Mouse (Mus musculus) skeletal muscle tissue, adult 2 months (tissue): ENCODE data around the gene Atp6v0e.
A peak's percentile ranks its signal among the peaks of the same experiment; 100 is the strongest.

Experiments used
- DNase-seq: peaks from one replicate; pipeline ENCODE4 v3.0.0-alpha.2; 2012; ENCODE audit warnings: low read depth, low spot score

Atp6v0e gene

GRCm38 (mm10) chr17:26681276-26681675, 18.2 kb downstream of the Atp6v0e start:
- DNase-seq, result no peak

- DNase-seq, result no peak
These were observed 23.4 kb downstream of the Atp6v0e start for GRCm38 (mm10) chr17:26686334-26687000.

DNA sequence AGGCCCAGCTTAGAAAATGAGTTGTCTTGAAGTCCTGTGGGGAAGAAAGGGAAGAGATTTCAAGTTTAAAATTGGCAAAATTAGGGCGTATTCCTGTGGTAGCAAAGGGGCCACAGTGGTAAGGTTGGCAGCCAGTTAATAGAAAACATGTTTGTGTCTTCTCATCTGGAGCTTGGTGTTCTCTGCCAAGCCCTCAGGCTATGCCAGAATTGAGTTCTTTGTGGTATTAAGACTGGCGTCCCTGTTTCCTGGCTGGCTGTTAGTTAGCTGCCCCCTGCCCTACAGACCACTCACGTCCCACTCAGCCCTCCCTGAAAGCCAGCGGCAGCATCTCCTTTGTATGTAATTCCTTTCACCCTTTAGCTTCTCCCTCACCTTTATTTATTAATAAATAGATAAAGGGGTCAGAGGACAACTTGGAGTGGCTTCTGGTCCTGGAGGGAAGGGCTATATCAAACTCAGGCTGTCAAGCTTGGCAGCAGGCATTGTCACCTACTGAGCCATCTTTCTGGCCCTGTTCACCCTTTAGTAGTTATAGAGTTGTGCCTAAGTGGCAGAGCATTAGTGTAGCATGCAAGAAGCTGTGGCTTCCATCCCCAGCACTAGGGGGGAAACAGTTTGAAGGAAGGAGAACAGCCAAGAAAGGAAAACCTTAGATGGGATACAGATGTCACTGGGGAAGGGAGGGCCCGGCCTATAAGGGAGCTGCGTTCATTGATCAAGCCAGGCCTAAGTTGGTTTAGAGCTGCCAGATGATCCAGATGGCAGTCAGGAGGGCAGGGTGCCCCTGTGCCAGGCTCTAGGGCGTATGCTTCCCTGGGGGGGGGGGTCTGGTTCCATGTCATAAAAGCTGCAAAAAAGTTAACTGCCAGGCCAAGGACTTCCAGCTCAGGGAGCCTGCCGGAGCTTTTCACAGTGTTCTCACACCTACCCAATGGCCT, 26.0 kb downstream of the Atp6v0e start:
- DNase-seq, result no peak

- DNase-seq, result no peak
These were observed 26.8 kb downstream of the Atp6v0e start for GRCm38 (mm10) chr17:26689810-26690209.

- DNase-seq, result no peak
These were observed 27.2 kb downstream of the Atp6v0e start for GRCm38 (mm10) chr17:26690236-26690635.

DNA sequence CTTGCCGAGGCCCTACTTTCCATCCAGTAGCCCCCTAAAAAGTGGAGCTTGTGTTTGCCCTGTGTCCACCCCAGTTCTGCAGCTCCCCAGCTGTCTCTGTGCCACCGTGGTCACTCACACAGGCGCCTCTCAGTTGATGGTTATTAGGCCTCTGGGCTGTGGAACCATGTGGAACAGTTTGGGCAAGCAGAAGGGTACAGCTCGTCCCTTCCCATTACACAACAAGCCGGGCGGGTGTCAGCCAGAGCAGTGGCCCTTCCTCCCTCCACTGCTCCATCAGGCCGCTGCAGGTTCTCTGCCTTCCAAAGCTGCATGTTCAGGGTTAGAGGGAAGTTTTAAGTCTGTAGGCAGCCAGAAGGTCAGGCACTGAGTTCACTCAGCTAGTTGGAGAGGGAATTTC, 28.1 kb downstream of the Atp6v0e start:
- DNase-seq, result peak; percentile 71

DNA sequence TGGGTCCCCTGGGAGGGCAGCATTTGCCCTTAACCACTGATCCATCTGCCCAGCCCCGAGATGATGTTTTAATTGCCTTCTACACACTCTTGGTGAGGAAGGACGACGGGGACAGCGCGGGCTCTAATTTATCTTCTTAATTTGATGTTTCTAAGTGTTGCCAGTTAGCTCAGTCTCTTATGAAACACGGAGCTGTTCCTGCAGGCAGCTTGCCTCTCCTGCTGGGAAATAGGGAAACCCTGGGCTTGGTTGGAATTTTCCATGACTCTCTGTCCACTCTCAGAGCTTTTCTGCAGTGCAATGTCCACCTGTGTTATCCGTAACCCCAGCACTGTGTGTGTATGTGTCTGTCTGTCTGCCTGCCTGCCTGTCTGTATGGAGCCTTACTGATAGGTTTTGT, 30.4 kb downstream of the Atp6v0e start:
- DNase-seq, result no peak

GRCm38 (mm10) chr17:26694171-26694570, 31.1 kb downstream of the Atp6v0e start:
- DNase-seq, result no peak

- DNase-seq, result no peak
These were observed 32.2 kb downstream of the Atp6v0e start for GRCm38 (mm10) chr17:26695193-26695592.

DNA sequence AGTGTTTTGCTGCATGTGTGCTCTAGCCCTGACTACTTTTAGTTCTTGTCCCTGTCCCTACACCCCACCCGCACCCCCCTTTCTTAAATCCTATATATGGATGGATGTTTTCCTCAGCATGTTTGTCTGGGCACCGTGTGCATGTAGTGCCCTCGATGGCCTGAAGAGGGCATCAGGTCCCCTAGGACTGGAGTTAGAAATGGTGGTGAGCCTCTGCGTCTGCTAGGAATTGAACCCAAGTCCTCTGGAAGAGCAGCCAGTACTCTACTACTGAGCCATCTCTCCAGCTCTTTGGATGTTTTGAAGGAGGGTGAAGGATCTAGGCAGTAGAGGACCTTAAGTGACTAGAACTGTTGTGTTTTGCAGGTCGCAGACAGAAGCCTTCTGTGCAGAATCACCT, 35.8 kb downstream of the Atp6v0e start:
- DNase-seq, result no peak

DNA sequence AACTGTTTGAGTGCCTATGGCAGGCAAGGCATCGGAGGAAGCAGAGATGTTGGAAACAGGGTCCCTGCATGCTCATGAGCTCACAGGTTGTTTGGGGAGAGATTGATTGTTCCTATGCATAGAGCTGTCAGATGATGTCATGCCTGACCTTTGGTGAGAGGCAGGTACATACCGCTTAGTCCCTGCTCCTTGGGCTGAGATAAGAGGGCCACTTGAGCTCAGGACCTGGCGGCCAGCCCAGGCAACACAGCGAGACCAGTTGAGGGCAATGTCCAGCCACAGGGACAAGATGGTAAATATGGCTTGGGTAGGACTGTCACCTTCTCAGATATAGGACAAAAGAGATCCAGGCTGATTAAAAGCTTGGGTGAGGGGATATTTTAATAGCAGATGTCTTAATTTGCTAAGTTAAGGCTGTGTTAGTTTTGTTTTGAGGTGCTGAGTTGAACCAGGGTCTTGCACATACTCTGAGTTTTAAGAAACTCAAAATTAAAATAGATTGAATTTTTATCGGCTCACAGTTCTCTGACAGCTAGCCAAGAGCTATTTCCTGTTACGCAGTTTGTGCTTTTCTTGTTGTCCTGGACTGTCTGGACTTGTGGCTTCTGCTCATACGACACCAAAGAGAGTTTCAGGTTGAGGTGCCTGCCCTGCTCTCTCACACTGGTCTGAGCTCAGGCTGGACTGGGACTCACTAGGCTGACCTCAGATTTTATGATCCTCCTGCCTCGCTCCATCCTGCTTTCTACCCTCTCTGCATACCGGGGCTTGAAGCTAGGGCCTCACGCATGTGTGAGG, 37.0 kb downstream of the Atp6v0e start:
- DNase-seq, result no peak

- DNase-seq, result no peak
These were observed 38.5 kb downstream of the Atp6v0e start for GRCm38 (mm10) chr17:26701565-26701964.

- DNase-seq, result no peak
These were observed 39.6 kb downstream of the Atp6v0e start for GRCm38 (mm10) chr17:26702621-26703020.

DNA sequence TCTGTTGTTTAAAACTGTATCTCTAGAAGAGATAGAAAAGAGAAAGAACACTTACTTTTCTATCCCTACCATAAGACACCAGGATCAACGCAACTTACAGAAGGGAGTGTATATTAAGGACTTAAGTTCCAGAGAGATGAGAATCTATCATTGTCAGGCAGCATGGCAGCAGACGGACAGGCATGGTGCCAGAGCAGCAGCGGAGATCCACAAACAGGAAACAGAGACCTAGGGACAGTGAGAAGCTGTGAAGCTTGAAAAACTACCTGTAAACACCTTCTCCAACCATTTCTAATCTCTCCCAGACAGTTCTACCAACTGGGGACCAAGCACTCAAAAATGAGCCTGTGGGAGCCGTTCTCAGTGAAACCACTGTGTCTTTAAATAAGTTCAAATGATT, 40.6 kb downstream of the Atp6v0e start:
- DNase-seq, result no peak

GRCm38 (mm10) chr17:26705463-26706359, 42.7 kb downstream of the Atp6v0e start:
- DNase-seq, result no peak

DNA sequence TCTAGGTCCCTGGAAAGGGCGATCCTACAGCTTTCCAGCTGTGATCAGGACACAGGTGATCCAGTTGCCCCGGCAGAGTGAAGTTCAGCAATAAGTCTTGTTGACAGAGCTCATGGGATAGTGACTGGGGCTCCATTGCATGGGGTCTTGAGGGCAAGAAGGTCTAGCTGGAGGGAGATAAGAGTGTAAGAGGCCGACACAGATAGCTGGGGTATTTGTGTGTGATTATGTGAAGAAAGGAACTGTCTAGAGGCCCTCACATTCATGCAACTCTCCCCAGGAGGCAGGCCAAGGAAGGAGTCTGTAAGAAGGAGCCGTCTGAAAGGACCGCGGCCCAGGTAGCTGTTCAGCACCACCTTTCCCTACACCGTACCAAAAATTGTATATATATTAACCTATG, 44.0 kb downstream of the Atp6v0e start:
- DNase-seq, result no peak

- DNase-seq, result no peak
These were observed 45.5 kb downstream of the Atp6v0e start for GRCm38 (mm10) chr17:26708499-26708898.

DNA sequence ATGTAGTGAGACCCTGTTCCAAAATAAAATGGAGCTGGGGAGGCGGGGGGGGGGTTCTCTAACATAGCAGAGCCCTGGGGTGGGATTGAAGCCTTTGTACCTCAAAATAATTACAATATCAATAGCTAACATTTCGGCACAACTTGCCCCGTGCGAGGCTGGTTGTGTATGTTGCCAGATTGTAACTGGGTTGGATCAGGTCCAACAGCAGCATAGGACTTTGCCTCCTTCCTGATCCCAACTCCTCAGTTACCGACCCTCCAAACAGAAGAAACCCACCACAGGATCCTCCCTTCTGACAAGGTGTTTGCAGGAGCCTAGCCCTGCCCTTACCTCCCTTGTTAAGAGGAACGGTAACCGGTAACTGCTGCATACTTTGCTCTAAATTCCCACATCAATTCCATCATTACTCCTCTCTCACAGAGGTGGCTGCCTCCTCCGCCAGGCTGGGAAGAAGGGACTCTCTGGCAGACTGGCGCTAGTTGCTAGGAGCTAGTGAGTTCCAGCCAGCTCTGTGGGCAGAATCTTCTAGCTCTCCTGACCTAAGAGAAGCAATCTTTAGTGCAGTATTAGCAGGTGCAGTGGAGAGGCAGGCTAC, 46.1 kb downstream of the Atp6v0e start:
- DNase-seq, result no peak

DNA sequence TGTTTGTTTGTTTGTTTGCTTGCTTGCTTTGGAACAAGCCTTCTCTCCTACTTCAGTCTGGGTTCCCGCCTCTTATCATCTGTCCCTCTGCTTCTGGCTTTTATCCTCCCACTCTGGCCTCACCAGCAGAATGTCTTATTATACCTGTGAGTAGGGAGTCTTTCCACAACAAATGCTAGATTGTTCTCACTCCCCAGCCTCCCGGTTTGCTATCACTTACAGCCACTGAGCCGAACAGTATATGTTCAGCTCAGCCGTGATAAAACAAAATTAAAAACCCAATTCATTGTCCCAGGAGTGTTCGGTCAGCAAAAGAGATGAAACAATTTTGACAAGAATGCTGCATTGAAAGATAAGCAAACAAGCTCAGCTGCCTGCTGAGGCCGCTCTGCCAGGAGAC, 47.0 kb downstream of the Atp6v0e start:
- DNase-seq, result no peak

DNA sequence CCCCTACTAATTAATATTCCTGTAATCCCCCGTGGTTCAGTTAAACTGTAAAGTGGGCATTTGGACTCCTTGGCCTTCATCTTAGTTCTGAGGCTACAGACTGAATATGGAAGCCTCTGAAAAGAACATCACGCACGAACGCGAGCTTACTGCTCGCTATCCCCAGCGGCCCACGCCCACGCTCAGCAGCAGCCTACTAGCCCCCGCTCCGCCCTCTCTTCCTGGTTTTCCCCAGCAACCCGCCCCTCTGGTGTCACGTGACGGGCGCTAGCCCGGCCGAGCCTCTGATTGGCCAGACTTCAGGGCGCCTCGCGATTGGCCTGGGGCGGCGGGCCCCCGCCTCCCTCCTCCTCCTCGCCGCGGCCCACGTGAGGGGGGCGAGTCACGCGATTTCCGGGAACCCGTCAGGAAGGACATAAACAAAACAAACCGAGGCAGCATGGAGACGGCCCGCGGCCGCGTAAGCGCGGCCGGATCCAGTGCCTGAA, 52.3 kb downstream of the Atp6v0e start, which contains the start of gene Crebrf:
Gene Crebrf (plus strand): TSS at position 380 of the 488 bp plus-strand sequence.
- peak; percentile 97 for DNase-seq
